Mouse (Mus musculus) myocyte (in vitro differentiated cells): ENCODE measurements around the gene Dennd6a. TPM values are rescaled to one million over a fixed set of nuclear protein-coding genes. Genes with fewer than 3 reads are reported as not detected.

Source experiments
- H3K27me3 ChIP-seq: one replicate; pipeline ENCODE4 v1.6.1; 2011; ENCODE audit not compliant: control insufficient read depth, insufficient read depth, insufficient read length
- H3K36me3 ChIP-seq: one replicate; pipeline ENCODE4 v1.6.1; 2011; ENCODE audit not compliant: control insufficient read depth, insufficient read depth
- H3K4me2 ChIP-seq: one replicate; pipeline ENCODE4 v1.6.1; 2011; ENCODE audit warnings: low read depth, control low read depth
- H3K4me3 ChIP-seq: one replicate; pipeline ENCODE4 v1.5.1; 2011; ENCODE audit warnings: mild to moderate bottlenecking, control low read depth, moderate library complexity
- H3K79me2 ChIP-seq: one replicate; pipeline ENCODE4 v1.6.1; 2011; ENCODE audit not compliant: control insufficient read depth, insufficient read depth
- H3ac ChIP-seq: one replicate; pipeline ENCODE4 v1.6.1; 2011; ENCODE audit not compliant: control insufficient read depth, insufficient read length
- CEBPB ChIP-seq: IDR thresholded peaks from 2 replicates; pipeline ENCODE4 v1.6.1; 2011; ENCODE audit warnings: mild to moderate bottlenecking, moderate library complexity; ENCODE audit not compliant: poor library complexity, insufficient read depth, severe bottlenecking
- E2F4 ChIP-seq: IDR thresholded peaks from one replicate; pipeline ENCODE4 v1.6.1; 2011; ENCODE audit warnings: mild to moderate bottlenecking, control low read depth, moderate library complexity; ENCODE audit not compliant: insufficient read depth
- MAX ChIP-seq: IDR thresholded peaks from one replicate; pipeline ENCODE4 v1.6.1; 2011; ENCODE audit warnings: low read depth, mild to moderate bottlenecking, control low read depth
- MYOD1 ChIP-seq, 3 experiments: IDR thresholded peaks; one replicate each; pipeline ENCODE4 v1.6.1; 2011; ENCODE audit warnings: control low read depth in 2 of 3, low read depth in 2 of 3, mild to moderate bottlenecking in 2 of 3, moderate library complexity in 1 of 3; ENCODE audit not compliant: insufficient read length in 2 of 3, control insufficient read depth in 1 of 3
- MYOG ChIP-seq, 3 experiments: IDR thresholded peaks; one replicate each; pipeline ENCODE4 v1.6.1; 2011; ENCODE audit warnings: control low read depth in 2 of 3, low read depth in 2 of 3, mild to moderate bottlenecking in 2 of 3; ENCODE audit not compliant: insufficient read length in 2 of 3, control insufficient read depth in 1 of 3, insufficient read depth in 1 of 3
- POLR2A ChIP-seq: IDR thresholded peaks from one replicate; pipeline ENCODE4 v1.6.1; 2011; ENCODE audit warnings: low read depth, mild to moderate bottlenecking, control low read depth, moderate library complexity; ENCODE audit not compliant: insufficient read length
- POLR2AphosphoS2 ChIP-seq: IDR thresholded peaks from one replicate; pipeline ENCODE4 v1.6.1; 2011; ENCODE audit warnings: low read depth, control low read depth; ENCODE audit not compliant: insufficient read length
- REST ChIP-seq: IDR thresholded peaks from one replicate; pipeline ENCODE4 v1.6.1; 2011; ENCODE audit warnings: mild to moderate bottlenecking, control low read depth, moderate library complexity; ENCODE audit not compliant: insufficient read depth, insufficient read length
- SRF ChIP-seq: IDR thresholded peaks from one replicate; pipeline ENCODE4 v1.6.1; 2011; ENCODE audit warnings: low read depth; ENCODE audit not compliant: control insufficient read depth, insufficient read length
- TCF12 ChIP-seq: IDR thresholded peaks from one replicate; pipeline ENCODE4 v1.6.1; 2011; ENCODE audit warnings: mild to moderate bottlenecking, control low read depth; ENCODE audit not compliant: poor library complexity, insufficient read depth, severe bottlenecking
- TCF3 ChIP-seq: IDR thresholded peaks from one replicate; pipeline ENCODE4 v1.6.1; 2011; ENCODE audit warnings: low read depth, control low read depth; ENCODE audit not compliant: insufficient read length
- USF1 ChIP-seq: IDR thresholded peaks from one replicate; pipeline ENCODE4 v1.6.1; 2011; ENCODE audit warnings: low read depth, mild to moderate bottlenecking, control low read depth, moderate library complexity
- polyA plus RNA-seq: library from polyadenylated mRNA; unstranded; fragments of >200 nt; fragmentation: generic; extraction: Trizol; gene quantifications from one replicate; pipeline ENCODE4 v1.2.1, GENCODE M21; 2012; ENCODE audit warnings: missing spikeins

Dennd6a gene
- polyA plus RNA-seq, 1 experiment: 4.5 TPM

GRCm38 (mm10) chr14:26550712-26551111 is 22.9 kb upstream of the Dennd6a start:
- Histone ChIP-seq H3ac (no peak overlapping the region), H3K4me2 (no peak overlapping the region), H3K79me2 (no peaks in the 10 kb centered on the region), H3K27me3 (no peaks in the 10 kb centered on the region), H3K4me3 (no peak overlapping the region), H3K36me3 (no peaks in the 10 kb centered on the region)
- no peak for TF ChIP-seq TCF3
- no peak for TF ChIP-seq E2F4
- TF ChIP-seq TCF12: no peak
- no peak for TF ChIP-seq MYOD1 (IDR thresholded peaks at IDR 0.05; ENCODE audit: control insufficient read depth in 1 of 3, insufficient read length in 2 of 3, low read depth in 2 of 3)
- no peak for TF ChIP-seq POLR2A

- Histone ChIP-seq H3K4me2 (no peak overlapping the region), H3K79me2 (no peaks in the 10 kb centered on the region), H3K36me3 (no peaks in the 10 kb centered on the region), H3K27me3 (no peaks in the 10 kb centered on the region), H3K4me3 (no peak overlapping the region), H3ac (no peak overlapping the region)
- TF ChIP-seq CEBPB (no peak), POLR2AphosphoS2 (no peak), TCF3 (no peak), MYOD1 (IDR thresholded peaks at IDR 0.05; ENCODE audit: control insufficient read depth in 1 of 3, insufficient read length in 2 of 3, low read depth in 2 of 3) (no peak), E2F4 (no peak), USF1 (no peak), MYOG (IDR thresholded peaks at IDR 0.05; ENCODE audit: control insufficient read depth in 1 of 3, insufficient read depth in 1 of 3, insufficient read length in 2 of 3, low read depth in 2 of 3) (no peak), POLR2A (no peak)
Observed at GRCm38 (mm10) chr14:26552441-26552840, 21.2 kb upstream of the Dennd6a start.

GRCm38 (mm10) chr14:26552853-26553252 is 20.8 kb upstream of the Dennd6a start:
- H3K4me2 ChIP-seq: no peak overlapping the region
- no peaks in the 10 kb centered on the region for H3K27me3 ChIP-seq
- no peak overlapping the region for H3ac ChIP-seq
- no peaks in the 10 kb centered on the region for H3K36me3 ChIP-seq
- no peak for TF ChIP-seq MAX
- TF ChIP-seq TCF12: no peak
- no peak for TF ChIP-seq MYOG (IDR thresholded peaks at IDR 0.05; ENCODE audit: control insufficient read depth in 1 of 3, insufficient read depth in 1 of 3, insufficient read length in 2 of 3, low read depth in 2 of 3)
- TF ChIP-seq POLR2AphosphoS2: no peak
- TF ChIP-seq TCF3: no peak
- no peak for TF ChIP-seq CEBPB
- TF ChIP-seq USF1: no peak
- TF ChIP-seq MYOD1 (IDR thresholded peaks at IDR 0.05; ENCODE audit: control insufficient read depth in 1 of 3, insufficient read length in 2 of 3, low read depth in 2 of 3): no peak
- no peak for TF ChIP-seq POLR2A
- H3K79me2 ChIP-seq: no peaks in the 10 kb centered on the region
- H3K4me3 ChIP-seq: no peak overlapping the region

- Histone ChIP-seq H3ac (no peak overlapping the region), H3K4me3 (no peak overlapping the region), H3K36me3 (no peaks in the 10 kb centered on the region), H3K27me3 (peaks cover 5% of the 10 kb centered on the region), H3K79me2 (no peaks in the 10 kb centered on the region), H3K4me2 (no peak overlapping the region)
- TF ChIP-seq REST (no peak), MYOG (IDR thresholded peaks at IDR 0.05; ENCODE audit: control insufficient read depth in 1 of 3, insufficient read depth in 1 of 3, insufficient read length in 2 of 3, low read depth in 2 of 3) (no peak), TCF3 (no peak), MAX (no peak), CEBPB (no peak), E2F4 (no peak)
Observed at GRCm38 (mm10) chr14:26557581-26557980, 16.1 kb upstream of the Dennd6a start.

GRCm38 (mm10) chr14:26558536-26558935 is 15.1 kb upstream of the Dennd6a start:
- H3K36me3 ChIP-seq: no peaks in the 10 kb centered on the region
- H3K4me2 ChIP-seq: no peak overlapping the region
- TF ChIP-seq TCF12: no peak
- TF ChIP-seq POLR2AphosphoS2: no peak
- TF ChIP-seq MAX: no peak
- no peak for TF ChIP-seq USF1
- TF ChIP-seq SRF: no peak
- TF ChIP-seq TCF3: no peak
- TF ChIP-seq MYOD1 (IDR thresholded peaks at IDR 0.05; ENCODE audit: control insufficient read depth in 1 of 3, insufficient read length in 2 of 3, low read depth in 2 of 3): no peak
- no peak for TF ChIP-seq POLR2A
- TF ChIP-seq MYOG (IDR thresholded peaks at IDR 0.05; ENCODE audit: control insufficient read depth in 1 of 3, insufficient read depth in 1 of 3, insufficient read length in 2 of 3, low read depth in 2 of 3): no peak
- no peak for TF ChIP-seq CEBPB
- no peak for TF ChIP-seq E2F4
- no peak for TF ChIP-seq REST
- no peak overlapping the region for H3K4me3 ChIP-seq
- H3ac ChIP-seq: no peak overlapping the region
- no peaks in the 10 kb centered on the region for H3K79me2 ChIP-seq
- H3K27me3 ChIP-seq: peaks cover 5% of the 10 kb centered on the region
